In the genomic region with DNA sequence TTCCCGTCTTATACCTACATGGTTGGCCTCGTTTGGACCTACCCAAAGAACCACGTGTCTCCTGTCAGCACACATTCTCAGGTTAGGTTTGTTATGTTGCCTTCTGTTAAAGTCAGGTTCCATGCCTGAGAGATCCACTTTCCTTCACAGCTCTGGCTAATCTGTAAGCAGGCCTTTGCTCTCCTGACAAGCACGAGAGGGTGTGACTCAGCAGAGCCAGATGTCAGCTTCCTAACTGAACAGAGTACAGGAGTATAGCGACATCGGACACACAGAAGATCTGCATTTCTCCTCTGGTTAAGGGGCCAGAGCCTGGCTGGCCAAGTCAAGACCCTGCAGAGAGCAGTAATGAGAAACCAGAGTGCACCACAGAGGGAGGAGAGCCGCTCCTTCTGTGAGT, we compare ENCODE assay signal across 9 mouse cellular contexts. TPM values are rescaled to one million over a fixed set of nuclear protein-coding genes. Genes with fewer than 3 reads are reported as not detected.
DNase-seq lines count a peak whose midpoint lies in the region; ATAC-seq and TF ChIP-seq lines count a peak whose summit lies in the region.
"Had no signal": no experiment of that assay in that cellular context is flagged by ENCODE, and none has a peak within 500 bp of the region (broad histone marks: within the 10 kb centered on the region; RNA-seq: fewer than 3 reads in every experiment).

No protein-coding gene starts in this region.

- no peaks in the 10 kb centered on the region for H3K36me3 ChIP-seq in heart, adult 2 months (ENCODE audit: control insufficient read depth, insufficient read depth, low read length)
- no peaks in the 10 kb centered on the region for H3K36me3 ChIP-seq in thymus, adult 2 months (ENCODE audit: control insufficient read depth, insufficient read depth, low read length)
- no peaks in the 10 kb centered on the region for H3K36me3 ChIP-seq in liver, embryonic 13.5 days

- H3K27me3 ChIP-seq in heart, adult 2 months (ENCODE audit: control insufficient read depth, insufficient read depth, low read length): no peaks in the 10 kb centered on the region
- no peaks in the 10 kb centered on the region for H3K27me3 ChIP-seq in thymus, adult 2 months (ENCODE audit: control insufficient read depth, insufficient read depth, low read length)
- H3K27me3 ChIP-seq in liver, embryonic 13.5 days: no peaks in the 10 kb centered on the region

- H3K4me2 ChIP-seq in liver, embryonic 13.5 days: peak overlapping the region; percentile 67

- WGBS in heart, adult 2 months: 52% methylated on average over 7 of the region's 7 CpGs
- WGBS in thymus, adult 2 months: 54% methylated on average over 7 of the region's 7 CpGs
- WGBS in liver, embryonic 13.5 days (ENCODE audit: insufficient replicate concordance): 33% methylated on average over 7 of the region's 7 CpGs

- H3K4me3 ChIP-seq in heart, adult 2 months: peak overlapping the region; percentile 33; the same call in 1 of the 2 replicates
- peak overlapping the region; percentile 48 for H3K4me3 ChIP-seq in thymus, adult 2 months (ENCODE audit: control insufficient read depth, insufficient read depth, low read length)
- H3K4me3 ChIP-seq in liver, embryonic 13.5 days (replicated peaks): peak overlapping the region; percentile 36

- no peaks in the 10 kb centered on the region for H3K79me2 ChIP-seq in heart, adult 2 months (replicated peaks; ENCODE audit: control insufficient read depth, insufficient read depth, low read length)

- DNase-seq in heart, adult 2 months: no peak
- no peak for DNase-seq in heart, postnatal 36 days
- DNase-seq in thymus, adult 2 months: peak; percentile 16
- DNase-seq in thymus, postnatal 4 days: no peak
- DNase-seq in liver, embryonic 13.5 days: no peak
- no peak for DNase-seq in layer of hippocampus, postnatal 14 days (ENCODE audit: low spot score in 2 of 2)
- DNase-seq in urinary bladder, postnatal 14 days (ENCODE audit: low spot score): no peak
- DNase-seq in left cerebral cortex, postnatal 36 days (ENCODE audit: low spot score in 2 of 2): no peak
- DNase-seq: gastrocnemius, postnatal 14 days had no signal

- intact Hi-C loops in heart, adult 2 months (cut with DNase I): loop anchor here (5.0 kb wide), 1 partner anchor 173 kb away; no protein-coding TSS in a partner anchor
- intact Hi-C loops in heart, postnatal 36 days (cut with DNase I): no loop called here
- intact Hi-C loops in left cerebral cortex, postnatal 36 days (cut with DNase I): no loop called here

- peaks cover 3% of the 10 kb centered on the region; the same call in 1 of the 2 replicates for H3K4me1 ChIP-seq in heart, adult 2 months (ENCODE audit: control insufficient read depth, insufficient read depth, low read length)
- peaks cover 18% of the 10 kb centered on the region for H3K4me1 ChIP-seq in thymus, adult 2 months (replicated peaks; ENCODE audit: control insufficient read depth, insufficient read depth, low read length)
- peaks cover 10% of the 10 kb centered on the region for H3K4me1 ChIP-seq in liver, embryonic 13.5 days (replicated peaks)

- no peak overlapping the region for H3K9ac ChIP-seq in heart, adult 2 months (ENCODE audit: low read depth, low read length)
- H3K9ac ChIP-seq in liver, embryonic 13.5 days: peak overlapping the region; percentile 43; the same call in 1 of the 2 replicates

- no peak for TF ChIP-seq EP300 in heart, adult 2 months (IDR thresholded peaks at IDR 0.05; ENCODE audit: insufficient read depth, low read depth, low read length)

- ATAC-seq in liver, embryonic 13.5 days (ENCODE audit: low read depth): peak; percentile 34; the same call in 1 of the 2 replicates

- H3K9me3 ChIP-seq in liver, embryonic 13.5 days (replicated peaks): no peaks in the 10 kb centered on the region

- no peak overlapping the region for H3K27ac ChIP-seq in heart, adult 2 months
- no peak overlapping the region for H3K27ac ChIP-seq in thymus, adult 2 months (ENCODE audit: control insufficient read depth, insufficient read depth, low read length)
- H3K27ac ChIP-seq in liver, embryonic 13.5 days: no peak overlapping the region

- TF ChIP-seq CTCF in heart, adult 2 months (IDR thresholded peaks at IDR 0.05): no peak
- no peak for TF ChIP-seq CTCF in thymus, adult 2 months (IDR thresholded peaks at IDR 0.05; ENCODE audit: borderline replicate concordance, control insufficient read depth, extremely low read depth, insufficient read depth, low read length, poor library complexity)

- no peak for TF ChIP-seq POLR2A in heart, adult 2 months (IDR thresholded peaks at IDR 0.05; ENCODE audit: insufficient read depth, low read depth, low read length)
- TF ChIP-seq POLR2A in thymus, adult 2 months (IDR thresholded peaks at IDR 0.05; ENCODE audit: control insufficient read depth, extremely low read depth, insufficient read depth, low read length, poor library complexity): no peak

RNA-seq across cellular contexts. Expression of a gene that starts 55.9 kb away (rescaled TPM):
- 10 to 100 TPM; 21.9 to 33.8 TPM for total RNA-seq in heart, adult 2 months (2021)
- polyA plus RNA-seq in heart, adult 2 months (2012; rRNA removed): 14.3 and 20.5 TPM in 2 replicates
- 10 to 100 TPM; 16.4 to 30.0 TPM for total RNA-seq in heart, postnatal 36 days (2021)
- 0.24 and 0.55 TPM in 2 replicates for polyA plus RNA-seq in thymus, adult 2 months (2012; rRNA removed)
- polyA plus RNA-seq in liver, embryonic 13.5 days (2015; fragmentation: Nextera tagmentation; extraction: Ambion mirVana): 0.07 TPM in 1 of 2 replicates, not detected in the other
- 1 to 10 TPM; 1.5 to 1.7 TPM for total RNA-seq in layer of hippocampus, postnatal 14 days (2021)
- total RNA-seq in left cerebral cortex, postnatal 36 days (2021): 1 to 10 TPM; 1.7 to 2.3 TPM

Comparison
In these comparisons a context has a peak if more than half of its experiments do, and no peak if none do; other contexts are left out.
1. RNA of a gene that starts 55.9 kb away (total RNA-seq): 21.9 to 33.8 TPM in heart, adult 2 months and 16.4 to 30.0 TPM in heart, postnatal 36 days; 1.7 to 2.3 TPM in left cerebral cortex, postnatal 36 days and 1.5 to 1.7 TPM in layer of hippocampus, postnatal 14 days; every median in the first group is over 4 times any median in the second.
2. Peak in every context shown above with its lines, with median percentiles within 50 percentile points of each other: H3K4me3 ChIP-seq.